Mouse (Mus musculus) adrenal gland, adult 18-20 months (tissue): ENCODE data around the gene Arg2. TPM values are rescaled to one million over a fixed set of nuclear protein-coding genes. Genes with fewer than 3 reads are reported as not detected.
A peak's percentile ranks its signal among the peaks of the same experiment; 100 is the strongest.

Experiments
- DNase-seq, 2 experiments: peaks; one replicate each; pipeline ENCODE4 v3.0.0; 2021 to 2022; ENCODE audit warnings: low spot score in 2 of 2
- long read RNA-seq, 2 experiments: library from polyadenylated mRNA; stranded (forward); transcript quantifications; one replicate each; pipeline ENCODE4 v2.0.0; 2021
- total RNA-seq, 2 experiments: library from RNA; stranded (reverse); gene quantifications; 1 replicate in 1 of 2; 2 replicates in 1 of 2; pipeline ENCODE4 v1.2.3; 2021

The Arg2 gene
- under 1 TPM; 0.48 to 0.50 TPM for total RNA-seq
- long read RNA-seq, experiment 1, result 0 reads
- long read RNA-seq, experiment 2, partial matches to known transcripts, result 0 of 2 reads
- long read RNA-seq, experiment 2, other reads (novel, unspliced or antisense), result 1 of 2 reads

GRCm38 (mm10) chr12:79130299-79131177, at the start of gene Arg2:
TSS of gene Arg2 (plus strand) at chr12:79130777.
- DNase-seq, result peak; percentile 52 to 57

GRCm38 (mm10) chr12:79089182-79089812, 41.3 kb upstream of the Arg2 start, which contains the start of gene Pigh:
TSS of gene Pigh (minus strand) at chr12:79089651.
- DNase-seq, result peak; percentile 72 to 73

GRCm38 (mm10) chr12:79092569-79092968, 38.0 kb upstream of the Arg2 start:
- peak; percentile 60 to 75 for DNase-seq

- peak in 1 of 2 experiments; percentile 5 for DNase-seq
These were observed 33.3 kb upstream of the Arg2 start for GRCm38 (mm10) chr12:79097106-79097752.

- DNase-seq, result no peak
These were observed 26.8 kb upstream of the Arg2 start for GRCm38 (mm10) chr12:79103773-79104172.

GRCm38 (mm10) chr12:79104544-79104943, 26.0 kb upstream of the Arg2 start:
- DNase-seq, result no peak

- no peak for DNase-seq
These were observed 25.3 kb upstream of the Arg2 start for GRCm38 (mm10) chr12:79105312-79105711.

GRCm38 (mm10) chr12:79118991-79119390, 11.6 kb upstream of the Arg2 start:
- no peak for DNase-seq

- DNase-seq, result no peak
These were observed 7.8 kb upstream of the Arg2 start for GRCm38 (mm10) chr12:79122820-79123219.

- no peak for DNase-seq
These were observed 650 bp downstream of the Arg2 start for GRCm38 (mm10) chr12:79131178-79131675.

- no peak for DNase-seq
These were observed 1.3 kb downstream of the Arg2 start for GRCm38 (mm10) chr12:79131706-79132460.

GRCm38 (mm10) chr12:79134676-79135075, 4.1 kb downstream of the Arg2 start:
- DNase-seq, result no peak

- DNase-seq, result no peak
These were observed 4.5 kb downstream of the Arg2 start for GRCm38 (mm10) chr12:79135105-79135504.

- no peak for DNase-seq
These were observed 6.4 kb downstream of the Arg2 start for GRCm38 (mm10) chr12:79136949-79137348.

- DNase-seq, result no peak
These were observed 8.4 kb downstream of the Arg2 start for GRCm38 (mm10) chr12:79138999-79139398.

- DNase-seq, result no peak
These were observed 8.8 kb downstream of the Arg2 start for GRCm38 (mm10) chr12:79139417-79139816.

GRCm38 (mm10) chr12:79140811-79141210, 10.2 kb downstream of the Arg2 start:
- no peak for DNase-seq

- DNase-seq, result no peak
These were observed 10.8 kb downstream of the Arg2 start for GRCm38 (mm10) chr12:79141384-79141783.

GRCm38 (mm10) chr12:79149653-79150052, 19.1 kb downstream of the Arg2 start:
- no peak for DNase-seq

- DNase-seq, result no peak
These were observed 32.3 kb downstream of the Arg2 start for GRCm38 (mm10) chr12:79162876-79163275.

- no peak for DNase-seq
These were observed 38.6 kb downstream of the Arg2 start for GRCm38 (mm10) chr12:79169173-79169572.
